Mouse (Mus musculus): ENCODE measurements around the gene Kcnk2. TPM values are rescaled to one million over a fixed set of nuclear protein-coding genes. Genes with fewer than 3 reads are reported as not detected.

Gene Kcnk2
- polyA plus RNA-seq, 1 experiment: 0.05 TPM

- TF ChIP-seq CTCF (IDR thresholded peaks at IDR 0.05; ENCODE audit: extremely low read depth, insufficient read depth, insufficient read length, insufficient replicate concordance) (no peak), POLR2A (IDR thresholded peaks at IDR 0.05; ENCODE audit: low read depth, low read length) (no peak)
- WGBS: 88% methylated on average over 2 of the region's 2 CpGs
Observed at GRCm38 (mm10) chr1:189386141-189386540, 15.9 kb downstream of the Kcnk2 start.

GRCm38 (mm10) chr1:189367722-189368121 lies 34.4 kb downstream of the Kcnk2 start:
- H3K36me3 ChIP-seq (ENCODE audit: control insufficient read depth, insufficient read depth, low read length): no peaks in the 10 kb centered on the region
- WGBS: 86% methylated on average over 4 of the region's 4 CpGs
- no peaks in the 10 kb centered on the region for H3K27me3 ChIP-seq (ENCODE audit: control insufficient read depth, insufficient read depth, low read length)
- no peak for TF ChIP-seq CTCF (IDR thresholded peaks at IDR 0.05; ENCODE audit: extremely low read depth, insufficient read depth, insufficient read length, insufficient replicate concordance)
- TF ChIP-seq POLR2A (IDR thresholded peaks at IDR 0.05; ENCODE audit: low read depth, low read length): no peak
- no peak for DNase-seq (ENCODE audit: low read depth in 1 of 2, low spot score in 2 of 2)
- H3K4me3 ChIP-seq (ENCODE audit: extremely low read depth, insufficient read depth, insufficient read length): no peak overlapping the region
- H3K4me1 ChIP-seq (ENCODE audit: control insufficient read depth, insufficient read depth, insufficient read length): no peaks in the 10 kb centered on the region
- no peak overlapping the region for H3K27ac ChIP-seq (ENCODE audit: insufficient read depth, low read length)

More at GRCm38 (mm10) chr1:189386141-189386540, 15.9 kb downstream of the Kcnk2 start:
- H3K27me3 ChIP-seq (ENCODE audit: control insufficient read depth, insufficient read depth, low read length): no peaks in the 10 kb centered on the region
- no peak overlapping the region for H3K27ac ChIP-seq (ENCODE audit: insufficient read depth, low read length)
- no peak overlapping the region for H3K4me3 ChIP-seq (ENCODE audit: extremely low read depth, insufficient read depth, insufficient read length)
- no peaks in the 10 kb centered on the region for H3K4me1 ChIP-seq (ENCODE audit: control insufficient read depth, insufficient read depth, insufficient read length)
- H3K36me3 ChIP-seq (ENCODE audit: control insufficient read depth, insufficient read depth, low read length): no peaks in the 10 kb centered on the region
- DNase-seq (ENCODE audit: low read depth in 1 of 2, low spot score in 2 of 2): no peak

GRCm38 (mm10) chr1:189364188-189364587 lies 37.9 kb downstream of the Kcnk2 start:
- Histone ChIP-seq H3K4me3 (ENCODE audit: extremely low read depth, insufficient read depth, insufficient read length) (no peak overlapping the region), H3K36me3 (ENCODE audit: control insufficient read depth, insufficient read depth, low read length) (no peaks in the 10 kb centered on the region), H3K4me1 (ENCODE audit: control insufficient read depth, insufficient read depth, insufficient read length) (no peaks in the 10 kb centered on the region), H3K27me3 (ENCODE audit: control insufficient read depth, insufficient read depth, low read length) (no peaks in the 10 kb centered on the region), H3K27ac (ENCODE audit: insufficient read depth, low read length) (no peak overlapping the region)
- WGBS: 81% methylated on average over 5 of the region's 5 CpGs
- TF ChIP-seq POLR2A (IDR thresholded peaks at IDR 0.05; ENCODE audit: low read depth, low read length) (no peak), CTCF (IDR thresholded peaks at IDR 0.05; ENCODE audit: extremely low read depth, insufficient read depth, insufficient read length, insufficient replicate concordance) (no peak)
- no peak for DNase-seq (ENCODE audit: low read depth in 1 of 2, low spot score in 2 of 2)

- TF ChIP-seq POLR2A (IDR thresholded peaks at IDR 0.05; ENCODE audit: low read depth, low read length) (no peak), CTCF (IDR thresholded peaks at IDR 0.05; ENCODE audit: extremely low read depth, insufficient read depth, insufficient read length, insufficient replicate concordance) (no peak)
- 80% methylated on average over 6 of the region's 6 CpGs for WGBS
Observed at GRCm38 (mm10) chr1:189362579-189362978, 39.5 kb downstream of the Kcnk2 start.

GRCm38 (mm10) chr1:189359699-189360098 lies 42.4 kb downstream of the Kcnk2 start:
- DNase-seq (ENCODE audit: low read depth in 1 of 2, low spot score in 2 of 2): no peak
- H3K27ac ChIP-seq (ENCODE audit: insufficient read depth, low read length): no peak overlapping the region
- 88% methylated on average over 4 of the region's 4 CpGs for WGBS
- H3K4me3 ChIP-seq (ENCODE audit: extremely low read depth, insufficient read depth, insufficient read length): no peak overlapping the region
- no peaks in the 10 kb centered on the region for H3K36me3 ChIP-seq (ENCODE audit: control insufficient read depth, insufficient read depth, low read length)
- H3K4me1 ChIP-seq (ENCODE audit: control insufficient read depth, insufficient read depth, insufficient read length): no peaks in the 10 kb centered on the region
- TF ChIP-seq CTCF (IDR thresholded peaks at IDR 0.05; ENCODE audit: extremely low read depth, insufficient read depth, insufficient read length, insufficient replicate concordance) (no peak), POLR2A (IDR thresholded peaks at IDR 0.05; ENCODE audit: low read depth, low read length) (no peak)
- H3K27me3 ChIP-seq (ENCODE audit: control insufficient read depth, insufficient read depth, low read length): no peaks in the 10 kb centered on the region

More at GRCm38 (mm10) chr1:189362579-189362978, 39.5 kb downstream of the Kcnk2 start:
- no peaks in the 10 kb centered on the region for H3K36me3 ChIP-seq (ENCODE audit: control insufficient read depth, insufficient read depth, low read length)
- no peak overlapping the region for H3K27ac ChIP-seq (ENCODE audit: insufficient read depth, low read length)
- no peaks in the 10 kb centered on the region for H3K27me3 ChIP-seq (ENCODE audit: control insufficient read depth, insufficient read depth, low read length)
- no peak for DNase-seq (ENCODE audit: low read depth in 1 of 2, low spot score in 2 of 2)
- no peak overlapping the region for H3K4me3 ChIP-seq (ENCODE audit: extremely low read depth, insufficient read depth, insufficient read length)
- H3K4me1 ChIP-seq (ENCODE audit: control insufficient read depth, insufficient read depth, insufficient read length): no peaks in the 10 kb centered on the region

- TF ChIP-seq POLR2A (IDR thresholded peaks at IDR 0.05; ENCODE audit: low read depth, low read length): no peak
- no peak for TF ChIP-seq CTCF (IDR thresholded peaks at IDR 0.05; ENCODE audit: extremely low read depth, insufficient read depth, insufficient read length, insufficient replicate concordance)
- Histone ChIP-seq H3K27me3 (ENCODE audit: control insufficient read depth, insufficient read depth, low read length) (no peaks in the 10 kb centered on the region), H3K4me3 (ENCODE audit: extremely low read depth, insufficient read depth, insufficient read length) (no peak overlapping the region), H3K4me1 (ENCODE audit: control insufficient read depth, insufficient read depth, insufficient read length) (no peaks in the 10 kb centered on the region), H3K36me3 (ENCODE audit: control insufficient read depth, insufficient read depth, low read length) (no peaks in the 10 kb centered on the region), H3K27ac (ENCODE audit: insufficient read depth, low read length) (no peak overlapping the region)
- no peak for DNase-seq (ENCODE audit: low read depth in 1 of 2, low spot score in 2 of 2)
- WGBS: 91% methylated on average over 1 of the region's 1 CpGs
Observed at GRCm38 (mm10) chr1:189353887-189354286, 48.2 kb downstream of the Kcnk2 start.

- 92% methylated on average over 6 of the region's 6 CpGs for WGBS
- Histone ChIP-seq H3K27me3 (ENCODE audit: control insufficient read depth, insufficient read depth, low read length) (no peaks in the 10 kb centered on the region), H3K27ac (ENCODE audit: insufficient read depth, low read length) (no peak overlapping the region), H3K4me1 (ENCODE audit: control insufficient read depth, insufficient read depth, insufficient read length) (no peaks in the 10 kb centered on the region), H3K4me3 (ENCODE audit: extremely low read depth, insufficient read depth, insufficient read length) (no peak overlapping the region), H3K36me3 (ENCODE audit: control insufficient read depth, insufficient read depth, low read length) (no peaks in the 10 kb centered on the region)
- no peak for DNase-seq (ENCODE audit: low read depth in 1 of 2, low spot score in 2 of 2)
- TF ChIP-seq CTCF (IDR thresholded peaks at IDR 0.05; ENCODE audit: extremely low read depth, insufficient read depth, insufficient read length, insufficient replicate concordance): no peak
- no peak for TF ChIP-seq POLR2A (IDR thresholded peaks at IDR 0.05; ENCODE audit: low read depth, low read length)
Observed at GRCm38 (mm10) chr1:189351804-189352203, 50.3 kb downstream of the Kcnk2 start.
